Mouse (Mus musculus) ovary, postnatal 10 days (tissue): ENCODE data around the gene Uqcc1.
A peak's percentile ranks its signal among the peaks of the same experiment; 100 is the strongest.

Experiments
- DNase-seq: peaks from one replicate; pipeline ENCODE4 v3.0.0; 2022; ENCODE audit warnings: low spot score

The Uqcc1 gene

GRCm38 (mm10) chr2:155814829-155815228, 115.3 kb downstream of the Uqcc1 start:
- no peak for DNase-seq

- DNase-seq = no peak
These were observed 117.5 kb downstream of the Uqcc1 start for GRCm38 (mm10) chr2:155812637-155813036.

- peak; percentile 49 for DNase-seq
These were observed 118.2 kb downstream of the Uqcc1 start for GRCm38 (mm10) chr2:155811821-155812396.

- DNase-seq = no peak
These were observed 120.5 kb downstream of the Uqcc1 start for GRCm38 (mm10) chr2:155809620-155810019.

- DNase-seq = no peak
These were observed 122.7 kb downstream of the Uqcc1 start for GRCm38 (mm10) chr2:155807408-155807807.

- no peak for DNase-seq
These were observed 123.6 kb downstream of the Uqcc1 start for GRCm38 (mm10) chr2:155806548-155806947.

DNA sequence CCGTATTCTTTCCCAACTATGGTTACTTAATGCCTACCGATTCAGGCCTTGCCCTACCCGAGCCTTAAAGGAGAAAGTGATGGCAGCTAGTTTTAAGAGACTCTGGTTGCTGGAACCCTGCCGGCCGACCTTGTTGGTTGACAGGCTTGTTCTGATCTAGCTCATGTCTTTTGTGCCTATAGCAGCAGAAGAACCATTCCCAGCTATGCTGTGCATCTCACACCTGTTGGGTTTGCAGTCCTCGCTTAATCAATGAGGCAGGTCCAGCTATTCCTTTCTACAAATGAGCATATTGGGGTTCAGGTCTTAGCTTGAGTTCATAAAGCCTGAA, 124.2 kb downstream of the Uqcc1 start:
- no peak for DNase-seq

GRCm38 (mm10) chr2:155805231-155805924, 124.7 kb downstream of the Uqcc1 start:
- no peak for DNase-seq

DNA sequence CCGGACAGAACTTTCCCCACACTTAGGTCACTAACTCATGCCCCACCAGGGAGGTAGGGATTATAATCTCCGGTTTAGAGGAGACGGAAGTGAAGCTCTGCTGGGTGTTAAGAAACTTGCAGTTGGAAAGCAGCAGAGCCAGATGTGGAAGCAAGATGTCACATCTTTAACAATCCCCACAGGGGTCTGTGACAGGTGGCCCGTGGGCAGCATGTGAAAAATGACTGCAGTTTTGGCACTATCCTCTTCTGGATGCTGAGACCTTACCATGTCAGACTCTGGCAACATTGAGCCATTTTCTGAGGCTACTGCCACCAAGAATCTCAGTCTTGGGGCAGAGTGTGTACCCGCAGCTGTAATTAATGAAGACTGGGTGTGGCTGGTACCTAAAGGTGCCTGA, 126.1 kb downstream of the Uqcc1 start:
- DNase-seq = no peak

- no peak for DNase-seq
These were observed 127.3 kb downstream of the Uqcc1 start for GRCm38 (mm10) chr2:155802761-155803160.

- no peak for DNase-seq
These were observed 131.5 kb downstream of the Uqcc1 start for GRCm38 (mm10) chr2:155798613-155799012.
